Mouse (Mus musculus) Muller cell, postnatal 12 days (primary cell): Measurements from ENCODE around the gene Pola2.
A peak's percentile ranks its signal among the peaks of the same experiment; 100 is the strongest.

Source experiments
- DNase-seq: peaks from one replicate; pipeline ENCODE4 v3.0.0-alpha.2; 2015; ENCODE audit errors: inconsistent ontology term

The Pola2 gene

DNA sequence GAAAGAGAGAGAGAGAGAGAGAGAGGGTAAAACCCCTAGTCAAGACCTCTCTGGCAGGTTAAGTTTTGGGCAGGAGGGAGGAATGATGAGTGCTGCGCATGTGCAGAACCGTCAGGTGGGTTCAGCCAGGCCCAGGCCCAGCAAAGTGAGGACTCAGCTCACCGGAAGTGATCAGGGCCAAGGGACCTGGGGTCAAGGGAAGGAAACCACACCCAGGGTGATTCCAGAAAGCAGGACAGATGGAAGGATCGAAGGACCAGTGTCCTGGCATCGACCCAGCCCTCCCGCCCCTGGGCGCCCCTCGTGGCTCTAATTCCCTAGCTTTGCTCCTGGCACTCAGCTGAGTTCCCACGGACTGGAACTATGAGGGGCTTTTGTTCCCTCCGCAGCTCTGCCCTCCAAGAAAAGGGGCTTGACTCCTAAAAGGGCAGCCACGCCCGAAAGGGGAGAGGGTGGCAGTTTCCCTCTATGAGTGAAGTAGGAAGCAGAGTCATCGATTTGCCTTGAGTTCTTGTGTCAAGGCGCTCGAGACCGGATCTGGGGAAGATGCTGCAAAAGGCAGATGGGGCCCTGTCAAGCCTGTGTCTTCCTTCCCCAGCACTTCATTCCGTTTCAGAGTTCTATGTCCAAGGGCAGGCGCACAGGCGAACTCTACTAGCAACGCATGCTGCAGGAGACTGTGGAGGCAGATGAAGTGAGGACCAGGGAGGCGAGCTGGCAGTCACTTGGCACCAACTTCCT, 26.7 kb downstream of the Pola2 start:
- DNase-seq: no peak

DNA sequence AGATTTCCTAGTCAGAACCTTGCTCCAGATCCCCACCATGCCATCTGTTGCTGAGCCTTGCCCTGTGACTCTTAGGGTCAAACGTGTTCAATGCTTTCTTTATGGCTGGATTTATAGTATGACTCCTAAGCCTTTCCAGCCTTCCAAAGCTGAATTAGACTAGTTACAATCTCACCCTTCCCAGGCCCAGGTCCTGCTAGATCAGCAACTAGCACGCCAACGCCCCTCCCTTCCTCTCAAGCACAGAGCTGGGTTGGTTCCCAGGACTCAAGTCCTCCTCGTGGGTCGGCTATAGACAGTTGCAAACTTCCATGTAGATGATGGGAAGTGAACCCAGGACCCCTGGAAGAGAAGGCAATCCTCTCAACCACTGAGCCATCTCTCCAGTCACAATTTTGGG, 28.3 kb downstream of the Pola2 start:
- no peak for DNase-seq

DNA sequence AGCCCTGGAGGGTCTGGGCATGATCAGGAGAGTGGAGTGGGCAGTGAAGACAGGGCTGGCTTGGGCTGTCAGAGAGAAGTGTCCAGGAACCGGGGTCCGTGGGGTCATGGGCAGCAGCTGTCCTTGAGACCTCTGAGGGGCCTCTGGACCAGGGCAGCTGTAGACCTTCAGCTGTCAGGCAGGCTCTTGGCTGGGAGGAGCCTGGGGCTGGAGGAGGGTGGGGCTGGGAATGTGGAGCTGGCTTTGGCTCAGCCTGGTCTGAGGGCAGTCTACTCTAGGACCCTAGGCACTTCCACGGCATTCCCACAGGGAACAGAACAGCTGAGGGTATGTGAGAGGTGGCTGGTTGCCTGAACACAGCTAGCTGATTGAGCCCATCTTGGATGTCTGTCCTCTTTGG, 28.7 kb downstream of the Pola2 start:
- no peak for DNase-seq

DNA sequence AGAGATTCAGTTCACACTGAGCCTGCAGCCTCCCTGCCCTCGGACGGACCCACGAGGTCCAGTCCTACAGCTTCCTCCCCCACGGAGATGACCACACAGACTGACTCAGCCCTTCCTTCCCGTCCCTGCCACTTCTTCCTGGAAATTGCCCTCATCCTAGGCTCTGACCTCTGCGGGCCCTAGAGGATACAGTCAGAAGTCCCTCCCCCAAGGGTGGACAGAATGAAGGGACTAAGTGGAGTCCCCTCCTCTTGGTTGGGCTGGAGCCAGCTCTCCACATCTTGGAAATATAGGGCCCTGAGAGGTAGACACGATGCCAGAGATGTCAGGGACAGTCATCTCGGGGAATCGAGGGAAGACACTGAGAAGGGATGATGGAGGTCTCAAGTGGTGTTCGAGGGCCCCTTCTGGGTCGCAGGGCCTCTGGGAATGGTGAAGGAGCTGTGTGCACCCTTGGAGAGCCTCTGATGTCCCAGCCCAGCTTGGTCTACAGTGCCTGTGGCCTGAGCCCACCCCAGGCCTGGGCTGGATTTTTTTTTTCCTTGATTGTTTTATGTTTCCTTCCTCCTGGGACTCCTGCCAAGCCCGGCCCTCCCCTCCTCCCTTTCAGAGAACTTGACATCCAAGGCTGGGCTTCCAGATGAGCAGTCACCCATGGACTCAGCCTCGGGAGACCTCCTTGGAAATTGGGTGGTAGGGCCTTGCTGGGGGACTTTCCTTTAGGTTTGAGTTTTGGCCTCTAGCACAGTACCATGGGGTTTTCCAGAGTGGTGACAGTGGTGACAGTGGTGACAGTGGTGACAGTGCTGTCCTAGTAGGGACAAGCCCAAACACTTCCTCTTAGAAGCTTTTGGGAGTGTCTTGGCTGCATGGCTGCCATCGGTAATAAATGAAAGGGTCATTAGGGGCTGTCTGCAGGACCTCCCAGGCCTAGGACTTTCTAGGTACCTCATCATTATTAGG, 34.1 kb downstream of the Pola2 start:
- peak; percentile 16 for DNase-seq

DNA sequence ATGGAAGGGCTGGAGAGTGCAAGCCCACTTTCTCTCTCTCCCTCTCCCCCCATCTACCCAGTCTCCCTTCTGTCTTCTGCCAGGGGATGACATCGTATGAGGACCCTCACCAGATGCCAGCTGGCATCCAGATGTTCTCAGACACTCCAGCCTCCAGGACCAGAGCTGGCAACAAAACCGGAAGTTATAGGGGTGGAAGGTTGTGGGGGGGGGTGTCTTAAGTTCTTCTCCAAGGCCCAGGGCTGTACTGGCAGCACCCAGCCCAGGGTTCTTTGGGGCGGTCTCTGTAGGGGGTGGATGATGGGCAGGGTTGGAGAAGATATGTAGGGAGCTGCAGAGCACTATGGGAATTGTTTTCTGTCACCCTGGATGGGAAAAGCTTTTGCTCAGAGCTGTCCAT, 35.5 kb downstream of the Pola2 start:
- DNase-seq: no peak

DNA sequence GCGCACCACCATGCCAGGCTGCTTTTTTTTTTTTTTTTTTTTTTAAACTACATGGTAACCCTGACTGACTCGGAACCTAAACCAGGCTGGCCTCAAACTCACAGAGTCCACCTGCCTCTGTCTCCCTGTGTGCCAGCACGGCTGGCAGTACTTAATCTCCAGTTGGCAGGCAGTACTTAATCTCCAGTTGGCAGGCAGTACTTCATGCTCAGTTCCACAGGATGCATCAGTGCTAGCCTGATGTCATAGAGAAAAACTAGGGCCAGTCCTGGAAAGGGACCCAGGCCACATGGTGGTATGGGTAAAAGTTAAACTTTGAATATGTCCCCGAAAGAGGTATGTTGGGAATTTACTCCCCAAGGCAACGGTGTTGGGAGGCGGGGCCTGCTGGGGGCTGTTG, 35.9 kb downstream of the Pola2 start:
- DNase-seq: no peak

DNA sequence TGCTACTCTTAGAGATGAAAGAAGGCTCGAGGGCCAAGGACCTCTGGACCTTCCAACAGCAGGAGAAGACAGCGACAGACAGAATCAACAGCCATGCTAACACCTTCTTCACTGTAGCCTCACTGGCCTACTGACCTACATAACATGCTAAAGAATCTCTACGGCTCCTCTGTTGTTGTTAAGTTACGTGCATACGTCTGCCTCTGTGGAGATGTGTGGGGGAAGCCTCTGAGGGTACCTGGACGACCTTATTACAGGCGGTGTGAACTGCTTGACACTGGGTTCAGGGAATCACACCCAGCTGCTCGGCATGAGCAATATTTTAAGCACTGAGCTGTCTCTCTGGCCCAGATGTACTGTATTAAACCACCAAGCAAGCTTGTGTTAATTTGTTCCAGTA, 36.5 kb downstream of the Pola2 start:
- no peak for DNase-seq

DNA sequence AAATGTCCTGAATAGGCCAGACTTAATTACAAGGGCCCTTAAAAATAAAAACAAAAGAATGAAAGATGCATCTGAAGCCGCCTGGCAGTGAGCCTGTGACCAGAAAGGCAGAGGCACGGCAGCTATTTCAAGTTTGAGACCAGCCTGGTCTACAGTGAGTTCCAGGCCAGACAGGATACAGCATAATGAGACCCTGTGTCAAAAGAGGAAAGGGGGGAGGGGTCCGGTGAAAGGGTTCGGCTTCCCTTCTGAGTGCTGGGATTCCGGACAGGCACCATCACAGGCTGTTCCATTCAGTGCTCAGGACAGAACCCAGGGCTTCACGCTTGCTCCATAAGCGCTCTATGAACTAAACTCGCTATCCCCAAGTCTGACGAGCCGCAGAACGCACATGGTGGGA, 37.0 kb downstream of the Pola2 start:
- no peak for DNase-seq

DNA sequence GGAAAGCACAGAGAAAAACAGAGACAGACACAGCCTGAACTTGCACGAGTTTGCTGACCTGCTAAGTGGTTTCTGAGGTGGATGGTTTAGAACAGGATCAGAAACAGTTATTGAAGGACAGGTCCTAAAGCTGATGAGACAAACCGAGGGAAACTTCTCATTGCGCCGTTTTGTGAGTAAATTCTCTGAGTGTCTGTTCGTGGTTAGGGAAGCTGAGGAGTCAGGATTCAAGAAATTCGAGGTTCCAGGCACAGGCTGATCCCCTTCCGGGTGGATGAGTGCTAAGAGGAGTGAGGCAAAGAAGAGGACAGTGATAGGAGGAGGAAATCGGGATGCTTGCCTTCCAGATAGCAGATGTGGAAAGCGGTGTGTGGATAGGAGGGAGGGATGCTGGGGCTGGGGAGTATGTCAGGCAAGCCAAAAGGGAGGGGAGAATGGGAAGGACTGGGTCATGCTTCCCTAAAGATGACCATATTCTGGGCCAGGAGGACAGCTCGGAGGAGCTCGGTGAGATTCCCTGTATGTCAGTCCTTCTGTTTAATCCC, 38.6 kb downstream of the Pola2 start:
- peak; percentile 8 for DNase-seq

DNA sequence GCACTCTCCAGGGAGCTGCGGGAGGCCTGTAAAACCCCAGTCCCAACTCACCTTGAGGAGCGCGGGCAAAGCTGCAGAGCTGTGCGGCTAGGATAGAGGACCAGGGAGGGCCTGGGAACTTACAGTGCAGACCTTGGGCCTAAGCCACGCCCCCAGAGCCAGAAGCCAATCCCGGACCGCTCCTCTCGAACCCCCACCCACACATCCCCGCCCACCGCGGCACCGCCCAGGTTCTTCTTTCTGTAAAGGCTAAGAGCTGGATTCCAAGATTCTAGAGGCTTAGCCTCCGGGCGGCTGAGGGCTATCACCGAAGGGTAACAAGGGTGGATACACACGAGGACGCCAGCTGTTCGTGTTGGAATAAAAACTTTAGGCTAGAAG, 39.3 kb downstream of the Pola2 start, which contains the start of gene Cdc42ep2:
Gene Cdc42ep2, minus strand, starts transcription at position 104 of the 381 bp plus-strand sequence.
- peak; percentile 95 for DNase-seq

DNA sequence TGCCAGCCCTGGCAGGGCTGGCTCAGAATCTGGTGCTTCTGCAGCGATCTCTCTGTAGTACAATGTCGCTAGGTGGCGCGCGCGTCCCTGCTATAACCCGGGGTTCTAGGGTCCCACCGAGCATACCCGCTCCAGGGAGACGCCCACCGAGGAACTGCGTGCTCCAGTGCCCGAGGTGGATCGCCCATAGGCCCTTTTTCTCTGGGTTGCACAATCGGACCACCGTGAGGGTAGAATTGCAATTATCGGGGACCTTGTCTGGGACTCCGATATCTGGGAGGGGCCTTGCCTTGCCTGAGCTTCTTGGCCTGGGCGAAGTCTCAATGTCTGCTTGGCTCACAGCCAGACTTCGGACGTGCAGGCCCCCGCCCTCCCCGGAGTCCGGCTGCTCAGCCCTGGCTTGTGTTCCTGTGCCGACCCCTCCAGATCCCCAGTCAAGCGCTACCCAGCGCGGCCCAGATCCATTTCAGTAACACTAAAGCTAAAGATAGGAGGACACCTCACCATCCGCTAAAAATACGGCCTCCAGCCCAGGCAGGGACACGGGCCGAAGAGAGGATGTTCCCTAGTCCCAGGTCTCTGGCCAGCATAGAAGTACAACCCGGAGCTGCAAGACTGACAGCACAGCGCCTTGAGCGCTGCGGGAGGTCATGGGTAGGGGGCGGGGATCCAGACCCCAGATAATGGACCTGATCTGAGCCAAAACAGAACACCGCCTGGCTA, 39.9 kb downstream of the Pola2 start:
- peak; percentile 84 for DNase-seq

DNA sequence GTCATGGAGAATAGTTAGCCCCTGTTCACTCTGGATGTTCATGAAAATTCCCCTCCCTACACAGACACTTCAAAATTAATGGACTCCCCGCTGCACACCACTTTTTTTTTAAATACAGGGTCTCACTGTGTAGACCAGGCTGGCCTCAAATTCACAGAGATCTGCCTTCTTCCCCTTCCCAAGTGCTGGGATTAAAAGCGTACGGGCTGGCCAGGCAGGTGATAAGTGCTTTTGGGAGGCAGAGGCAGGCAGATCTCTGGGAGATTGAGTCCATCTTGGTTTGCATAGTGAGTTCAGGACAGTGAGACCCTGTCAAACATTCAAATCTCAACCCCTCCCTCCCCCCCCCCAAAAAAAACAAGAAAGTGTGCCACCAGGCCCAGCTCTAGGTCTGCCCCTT, 41.0 kb downstream of the Pola2 start:
- no peak for DNase-seq

DNA sequence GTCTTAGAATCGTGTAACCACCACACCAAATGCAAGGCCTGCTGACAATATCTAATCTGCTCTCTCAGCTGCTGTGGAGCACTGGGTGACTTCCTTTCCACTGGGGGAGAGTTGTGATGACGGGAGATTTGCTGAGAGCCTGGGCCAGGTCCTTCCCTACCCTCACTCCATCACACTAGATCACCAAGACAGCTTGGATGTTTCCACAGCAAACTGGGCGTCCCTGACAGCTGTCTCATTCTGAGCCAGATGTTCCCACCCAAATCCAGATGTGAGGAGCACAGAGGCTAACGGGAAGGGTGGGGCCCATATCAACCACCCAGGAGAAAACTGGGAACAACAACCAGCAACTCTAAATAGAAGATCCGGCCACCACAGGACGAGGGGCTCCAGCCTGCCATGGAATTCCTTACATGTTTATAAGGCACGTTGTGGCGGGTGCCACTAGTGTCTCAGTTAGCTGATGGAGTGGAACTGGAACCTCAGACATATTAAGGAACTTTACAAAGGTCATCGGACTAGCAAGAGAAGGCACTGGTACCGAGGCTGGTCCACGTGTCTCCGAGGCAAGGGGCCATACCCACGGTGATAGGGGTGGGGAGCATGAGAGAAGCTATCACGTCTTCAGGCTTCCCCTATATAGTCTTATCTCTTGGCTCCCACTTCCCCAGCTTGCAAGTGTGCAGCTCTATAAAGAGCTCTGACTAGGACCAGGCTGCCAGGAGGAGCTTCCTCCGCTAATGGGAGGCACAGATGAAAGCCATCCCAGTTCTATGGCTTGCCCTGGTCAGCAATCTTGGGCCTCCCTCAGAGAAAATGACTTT, 41.7 kb downstream of the Pola2 start:
- DNase-seq: no peak

DNA sequence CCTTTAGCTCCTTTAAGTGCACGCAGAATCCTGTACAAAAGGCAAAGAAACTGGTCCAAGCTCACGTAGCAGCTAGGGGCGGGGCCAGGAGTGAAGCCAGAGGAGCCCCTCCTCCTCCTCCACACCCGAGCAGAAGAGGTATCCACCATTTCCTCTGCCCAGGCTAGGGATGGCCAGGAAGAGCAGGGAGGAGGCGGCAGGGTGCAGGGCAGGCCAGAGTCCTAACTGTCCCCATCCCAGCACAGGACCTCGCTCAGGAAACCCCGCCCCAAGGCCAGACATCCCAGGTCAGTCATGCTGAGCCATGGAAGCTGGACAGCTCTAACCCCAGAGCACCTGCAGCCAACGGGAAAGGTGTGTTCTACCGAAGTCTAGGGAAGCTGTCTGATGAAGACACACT, 42.3 kb downstream of the Pola2 start:
- no peak for DNase-seq

DNA sequence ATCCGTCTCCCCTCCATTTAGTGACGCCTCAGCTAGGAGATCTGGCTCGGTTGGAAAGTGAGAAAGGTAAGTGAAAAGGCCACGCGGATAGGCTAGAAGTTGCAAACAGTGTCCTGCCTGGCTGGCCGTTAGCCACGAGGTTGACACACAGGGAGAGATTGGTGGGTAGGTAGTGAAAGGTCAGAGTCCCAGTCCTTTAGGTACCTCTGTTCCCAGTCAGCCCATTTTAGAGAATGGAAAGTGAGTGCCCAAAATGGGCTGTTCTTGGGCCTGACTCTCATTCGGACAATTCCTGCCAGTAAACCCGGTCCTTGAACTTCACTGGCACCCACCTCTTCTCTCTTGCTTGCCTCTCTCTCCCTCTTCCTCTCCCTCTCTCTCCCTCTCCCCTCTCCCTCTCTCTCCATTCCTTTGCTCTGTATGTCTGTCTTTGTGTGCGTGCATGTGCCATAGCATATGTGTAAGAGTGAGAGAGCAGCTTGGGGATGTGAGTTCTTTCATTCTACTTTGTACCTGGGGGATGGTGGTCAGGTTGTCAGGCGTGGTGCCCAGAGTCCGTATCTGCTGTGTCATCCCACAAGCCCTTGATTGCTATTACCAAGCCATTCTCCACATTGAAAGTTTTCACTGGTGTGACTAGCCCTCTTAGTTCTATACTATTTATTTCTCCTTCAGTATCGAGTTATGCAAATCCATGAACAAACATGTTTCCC, 50.8 kb downstream of the Pola2 start, which contains the start of gene Dpf2:
Gene Dpf2, minus strand, starts transcription at position 4 of the 713 bp plus-strand sequence.
- DNase-seq: peak; percentile 26

DNA sequence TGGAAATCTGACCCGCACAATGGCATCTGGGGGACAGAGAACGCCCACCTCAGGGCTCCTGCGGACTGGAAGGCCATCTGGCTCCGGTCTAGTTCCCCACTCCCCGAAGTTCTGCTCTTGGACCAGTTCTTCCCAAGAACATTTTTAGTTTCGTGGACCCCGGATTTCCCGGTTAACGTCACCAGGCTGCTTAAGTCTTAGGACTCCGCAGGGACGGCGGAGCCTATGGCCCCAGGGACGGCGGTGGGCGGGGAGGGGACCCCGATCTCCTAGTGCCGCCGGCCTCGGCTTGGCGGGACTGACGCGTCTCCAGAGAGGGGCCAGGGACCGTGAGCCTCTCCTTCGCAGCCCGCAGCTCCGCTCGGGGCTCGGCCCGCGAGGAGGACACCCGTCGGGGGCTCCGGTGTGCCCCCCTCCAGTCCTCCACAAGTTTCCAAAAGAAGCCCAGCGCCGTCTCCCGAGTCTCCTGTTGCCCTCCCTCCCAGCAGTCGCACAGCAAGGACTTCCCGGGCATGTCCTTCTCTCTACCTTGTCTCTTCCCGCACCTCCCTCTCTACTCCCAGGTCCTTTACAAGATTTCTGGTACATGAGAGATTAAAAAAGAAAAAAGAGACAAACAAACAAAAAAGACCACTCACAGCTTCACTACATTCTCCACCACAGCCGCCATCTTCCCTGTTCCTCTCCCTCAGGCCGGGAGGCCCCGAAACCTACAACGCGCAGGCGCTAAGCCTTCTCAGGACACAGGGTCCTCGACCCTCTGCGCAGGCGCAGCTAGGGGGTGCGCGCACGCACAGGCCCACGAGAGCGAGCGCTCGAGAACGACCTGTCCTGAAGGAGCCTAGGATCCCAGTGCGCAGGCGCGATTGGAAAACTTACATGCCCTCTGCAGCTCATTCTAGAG, 51.6 kb downstream of the Pola2 start:
- peak; percentile 99 for DNase-seq

DNA sequence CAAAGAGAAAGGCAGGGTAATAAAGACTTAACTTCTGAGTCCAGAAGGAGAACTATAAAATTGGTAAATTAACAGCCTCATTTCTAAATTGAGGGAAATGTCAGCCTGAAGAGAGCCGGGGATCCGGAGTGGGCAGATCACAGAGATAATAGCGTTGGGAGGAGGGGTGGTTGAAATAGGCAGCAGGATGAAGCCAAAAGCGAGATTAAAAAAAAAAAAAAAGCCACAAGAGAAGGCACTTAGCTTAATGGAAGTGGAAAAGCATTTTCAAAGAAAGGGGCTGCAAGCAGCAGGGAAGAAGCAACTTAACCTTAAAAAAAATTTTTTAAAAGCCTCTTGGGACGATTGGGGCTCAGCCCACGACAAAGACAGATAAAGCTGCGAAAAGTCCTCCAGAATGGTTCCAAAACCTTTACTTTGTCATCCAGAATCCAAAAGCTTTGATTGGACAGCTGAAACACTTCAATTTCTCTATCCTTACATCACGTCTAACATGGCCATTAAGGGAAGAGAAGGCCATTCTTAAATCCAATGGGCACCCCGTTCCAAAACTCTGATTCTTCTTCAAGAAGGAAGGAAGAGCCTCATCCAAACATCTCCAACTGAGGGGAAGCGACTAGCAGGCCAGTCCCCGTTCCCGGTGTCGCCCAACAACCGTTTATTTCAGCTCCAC, 52.4 kb downstream of the Pola2 start:
- DNase-seq: no peak

DNA sequence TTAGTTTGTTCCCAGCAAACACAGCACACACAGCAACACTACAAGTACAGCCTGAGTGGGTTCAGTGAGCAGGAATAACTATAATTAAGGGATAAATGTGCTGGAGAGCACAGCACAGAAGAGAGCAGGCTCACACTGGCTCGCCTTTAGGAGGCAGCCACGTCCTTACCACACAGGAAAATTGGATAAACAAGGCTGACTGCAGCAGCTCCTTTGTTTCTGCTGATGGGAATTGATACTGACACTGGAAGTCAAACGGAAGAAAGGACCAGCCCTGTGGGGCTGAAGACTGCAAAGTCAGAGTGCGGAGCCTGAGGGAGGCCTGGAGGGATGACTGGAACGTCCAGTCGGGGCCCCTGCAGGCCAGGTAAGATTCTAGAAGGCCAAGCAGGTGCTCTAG, 53.8 kb downstream of the Pola2 start:
- DNase-seq: peak; percentile 84

DNA sequence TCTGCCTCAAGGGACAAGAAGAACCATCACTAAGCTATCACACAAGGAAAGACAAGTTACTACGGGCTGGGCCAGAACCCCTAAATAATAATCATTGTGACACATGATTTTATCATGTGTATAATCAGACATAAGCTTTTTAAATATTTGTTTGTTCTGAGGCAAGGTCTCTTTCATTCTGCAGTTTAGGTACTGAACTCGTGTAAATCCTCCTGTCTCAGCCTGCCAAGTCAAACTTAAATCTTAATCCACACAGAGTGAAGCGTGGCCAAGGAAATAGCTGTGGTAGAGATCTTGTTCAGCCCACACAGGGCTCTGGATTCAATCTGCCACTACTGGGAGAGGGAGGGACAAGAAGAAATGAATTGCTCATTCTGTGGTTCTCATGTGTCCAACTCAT, 56.7 kb downstream of the Pola2 start:
- no peak for DNase-seq
